Mouse (Mus musculus): ENCODE data around the gene Bmi1.

GRCm38 (mm10) chr2:18734394-18735127, 57.7 kb downstream of the Bmi1 start:
- TF ChIP-seq POLR2A (IDR thresholded peaks at IDR 0.05; ENCODE audit: low read depth, low read length), result no peak
- no peak for TF ChIP-seq CTCF (IDR thresholded peaks at IDR 0.05; ENCODE audit: extremely low read depth, insufficient read length, insufficient replicate concordance, low read depth, low read length)

Data from small intestine, adult 2 months (tissue).